Mouse (Mus musculus) CH12.LX (cell line): ENCODE results near the gene Gnat3. TPM values are rescaled to one million over a fixed set of nuclear protein-coding genes. Genes with fewer than 3 reads are reported as not detected.

Experiments used
- DNase-seq: peaks from one replicate; pipeline ENCODE4 v3.0.0-alpha.2; 2013; ENCODE audit errors: extremely low read depth
- H3K27ac ChIP-seq: 2 replicates; pipeline ENCODE4 v1.5.1; 2012; ENCODE audit warnings: low read depth, mild to moderate bottlenecking, control low read depth, moderate library complexity; ENCODE audit not compliant: insufficient read depth
- H3K27me3 ChIP-seq: replicated peaks from 2 replicates; pipeline ENCODE3; 2012; ENCODE audit warnings: inconsistent platforms
- H3K36me3 ChIP-seq, 2 experiments: replicated peaks in 1 of 2; 2 replicates each; pipeline versions ENCODE3 to v1.6.1; 2012; ENCODE audit warnings: inconsistent platforms in 1 of 2, low read length in 1 of 2, mild to moderate bottlenecking in 1 of 2, mixed read lengths in 1 of 2, moderate library complexity in 1 of 2; ENCODE audit not compliant: control insufficient read depth in 1 of 2, insufficient read depth in 1 of 2
- H3K4me1 ChIP-seq, 2 experiments: 2 replicates each; pipeline ENCODE4 v1.6.1; 2012; ENCODE audit warnings: inconsistent platforms in 1 of 2, moderate library complexity in 1 of 2; ENCODE audit not compliant: insufficient read depth in 2 of 2, control insufficient read depth in 1 of 2
- H3K4me2 ChIP-seq: 2 replicates; pipeline ENCODE4 v1.6.1; 2012; ENCODE audit warnings: low read depth, mild to moderate bottlenecking, control low read depth; ENCODE audit not compliant: poor library complexity, insufficient read depth, severe bottlenecking
- H3K4me3 ChIP-seq, 3 experiments: fragments of 150-350 bp in 1 of 3; sonication (generic) in 1 of 3; replicated peaks in 1 of 3; 2 replicates each; pipeline versions ENCODE3 to v1.5.1; 2011 to 2012; ENCODE audit warnings: low read depth in 2 of 3, low read length in 2 of 3, mild to moderate bottlenecking in 2 of 3, moderate library complexity in 2 of 3, control low read depth in 1 of 3, improper control_type of control experiment in 1 of 3, inconsistent platforms in 1 of 3, mixed read lengths in 1 of 3; ENCODE audit not compliant: poor library complexity in 1 of 3
- H3K79me2 ChIP-seq: replicated peaks from 2 replicates; pipeline ENCODE4 v1.6.1; 2012; ENCODE audit warnings: mild to moderate bottlenecking, moderate library complexity; ENCODE audit not compliant: control insufficient read depth, poor library complexity, insufficient read depth, severe bottlenecking; ENCODE audit errors: extremely low read depth
- H3K9ac ChIP-seq: 2 replicates; pipeline ENCODE4 v1.6.1; 2012; ENCODE audit warnings: low read depth, mild to moderate bottlenecking, control low read depth, moderate library complexity; ENCODE audit not compliant: insufficient read depth
- H3K9me3 ChIP-seq: replicated peaks from 2 replicates; pipeline ENCODE3; 2012; ENCODE audit warnings: low read length, inconsistent platforms, mixed read lengths
- EP300 ChIP-seq: IDR thresholded peaks from 2 replicates; pipeline ENCODE4 v1.6.1; 2011; ENCODE audit warnings: low read length, improper control_type of control experiment
- ETS1 ChIP-seq: conservative IDR thresholded peaks from 2 replicates; pipeline ENCODE4 v1.6.1; 2012; ENCODE audit warnings: low read depth, mild to moderate bottlenecking, inconsistent platforms, low read length, improper control_type of control experiment, moderate library complexity
- GABPA ChIP-seq: IDR thresholded peaks from 2 replicates; pipeline ENCODE4 v1.6.1; 2012; ENCODE audit warnings: low read depth, low read length, improper control_type of control experiment, inconsistent platforms; ENCODE audit not compliant: insufficient replicate concordance
- JUN ChIP-seq: IDR thresholded peaks from 2 replicates; pipeline ENCODE4 v1.6.1; 2011; ENCODE audit warnings: low read depth, mild to moderate bottlenecking, low read length, improper control_type of control experiment, moderate library complexity; ENCODE audit not compliant: insufficient read depth
- KAT2A ChIP-seq: IDR thresholded peaks from 2 replicates; pipeline ENCODE4 v1.6.1; 2012; ENCODE audit warnings: low read length, improper control_type of control experiment, inconsistent platforms; ENCODE audit not compliant: insufficient replicate concordance
- MEF2A ChIP-seq: IDR thresholded peaks from 2 replicates; pipeline ENCODE4 v1.6.1; 2014; ENCODE audit warnings: low read depth, mild to moderate bottlenecking, inconsistent platforms, low read length, improper control_type of control experiment, borderline replicate concordance
- RCOR1 ChIP-seq: conservative IDR thresholded peaks from 2 replicates; pipeline ENCODE4 v1.6.1; 2012; ENCODE audit warnings: low read depth, mild to moderate bottlenecking, inconsistent platforms, low read length, improper control_type of control experiment
- dilution Hi-C: fragments of 300-500 bp; cut with MboI; formaldehyde crosslinking; loops from 2 replicates; pipeline ENCODE4 v1.14.3; 2020; ENCODE audit warnings: low sequenced_read_pairs; ENCODE audit not compliant: extremely low pct_unique_long_range_greater_than_20kb, extremely low pct_ligation_motif_present
- in situ Hi-C: fragments of 300-500 bp; cut with MboI; formaldehyde crosslinking; loops from 3 replicates; pipeline ENCODE4 v1.14.3; 2019; ENCODE audit warnings: low sequenced_read_pairs, low pct_ligation_motif_present, low pct_unique_long_range_greater_than_20kb, mixed read lengths
- polyA plus RNA-seq: library from polyadenylated mRNA; unstranded; fragments of >175 nt; gene quantifications from 2 replicates; pipeline ENCODE4 v1.2.1, GENCODE M21; 2012; ENCODE audit warnings: low read depth; ENCODE audit not compliant: insufficient read length
- total RNA-seq, 2 experiments: library from RNA; depleted of rRNA; stranded (reverse); fragments of 300-350 nt in 1 of 2; fragments of >200 nt in 1 of 2; gene quantifications; 2 replicates each; pipeline ENCODE4 v1.2.3; 2012 to 2014

Gnat3 gene
- total and polyA plus RNA-seq, 3 experiments: 0.51 to 1.2 (median 0.57) TPM

GRCm38 (mm10) chr5:18055323-18055722 lies 93.0 kb downstream of the Gnat3 start:
- H3K9ac ChIP-seq: no peak overlapping the region
- no peaks in the 10 kb centered on the region for H3K79me2 ChIP-seq
- H3K27ac ChIP-seq: no peak overlapping the region
- dilution Hi-C loops (no loop called here), in situ Hi-C loops (no loop called here)
- H3K4me2 ChIP-seq: no peak overlapping the region
- peak; percentile 13 for DNase-seq
- H3K27me3 ChIP-seq: no peaks in the 10 kb centered on the region
- no peaks in the 10 kb centered on the region for H3K36me3 ChIP-seq
- no peak overlapping the region for H3K4me3 ChIP-seq
- H3K9me3 ChIP-seq: no peaks in the 10 kb centered on the region
- H3K4me1 ChIP-seq: peaks cover 3 to 11% of the 10 kb centered on the region in 2 experiments; a peak in 2 of 4 replicates
- no peak for TF ChIP-seq ETS1
- TF ChIP-seq RCOR1: no peak
- no peak for TF ChIP-seq EP300
- no peak for TF ChIP-seq GABPA
- TF ChIP-seq KAT2A: no peak
- no peak for TF ChIP-seq MEF2A
- TF ChIP-seq JUN: no peak

Other genes starting within 250 kb of the Gnat3 start
- gene Cd36, start 73.7 kb upstream of the Gnat3 start, total RNA-seq (2012; rRNA removed): 145 and 189 TPM in 2 replicates
- gene Cd36, start 73.7 kb upstream of the Gnat3 start, total RNA-seq (2014; rRNA removed): 690 and 774 TPM in 2 replicates
- 608 and 652 TPM in 2 replicates for gene Cd36, start 73.7 kb upstream of the Gnat3 start, polyA plus RNA-seq